Mouse (Mus musculus) urinary bladder, adult 2 months (tissue): ENCODE measurements at regions not wholly inside any gene's neighbourhood (a gene's known extent, or its start where the extent isn't known, plus 50 kb on each side); places are given as distances from the start of the nearest gene placed in this dataset.
A peak's percentile ranks its signal among the peaks of the same experiment; 100 is the strongest.

ENCODE experiments used
- DNase-seq: peaks from one replicate; pipeline ENCODE4 v3.0.0; 2022; ENCODE audit warnings: low spot score

GRCm38 (mm10) chr14:24886164-24886563 lies 399.2 kb downstream of the Rps24 start:
- DNase-seq: no peak

GRCm38 (mm10) chr14:24886896-24887421 lies 400.0 kb downstream of the Rps24 start:
- no peak for DNase-seq

- no peak for DNase-seq
Observed at GRCm38 (mm10) chr14:24890856-24891255, 403.9 kb downstream of the Rps24 start.

- no peak for DNase-seq
Observed at GRCm38 (mm10) chr14:24895196-24895595, 408.3 kb downstream of the Rps24 start.

- no peak for DNase-seq
Observed at GRCm38 (mm10) chr14:24896681-24897080, 409.8 kb downstream of the Rps24 start.

GRCm38 (mm10) chr14:24900501-24901179 lies 413.7 kb downstream of the Rps24 start:
- DNase-seq: no peak

- DNase-seq: no peak
Observed at GRCm38 (mm10) chr14:24901726-24902125, 414.8 kb downstream of the Rps24 start.

GRCm38 (mm10) chr14:24902870-24903269 lies 415.9 kb downstream of the Rps24 start:
- DNase-seq: no peak

- peak; percentile 8 for DNase-seq
Observed at GRCm38 (mm10) chr14:24904712-24905111, 417.8 kb downstream of the Rps24 start.

GRCm38 (mm10) chr14:24906916-24907315 lies 420.0 kb downstream of the Rps24 start:
- DNase-seq: no peak

GRCm38 (mm10) chr14:24908377-24908776 lies 421.5 kb downstream of the Rps24 start:
- no peak for DNase-seq

- no peak for DNase-seq
Observed at GRCm38 (mm10) chr14:24911621-24912020, 424.7 kb downstream of the Rps24 start.

GRCm38 (mm10) chr14:24919056-24919455 lies 432.1 kb downstream of the Rps24 start:
- peak; percentile 7 for DNase-seq

GRCm38 (mm10) chr14:24922006-24922405 lies 435.1 kb downstream of the Rps24 start:
- DNase-seq: no peak

GRCm38 (mm10) chr14:24924561-24924960 lies 437.6 kb downstream of the Rps24 start:
- DNase-seq: no peak

GRCm38 (mm10) chr14:24926086-24927048 lies 439.4 kb downstream of the Rps24 start:
- DNase-seq: no peak

GRCm38 (mm10) chr14:24928726-24929125 lies 441.8 kb downstream of the Rps24 start:
- no peak for DNase-seq

GRCm38 (mm10) chr14:24930251-24930650 lies 443.3 kb downstream of the Rps24 start:
- peak; percentile 13 for DNase-seq

- DNase-seq: peak; percentile 4
Observed at GRCm38 (mm10) chr14:24937876-24938275, 451.0 kb downstream of the Rps24 start.

- DNase-seq: peak; percentile 6
Observed at GRCm38 (mm10) chr14:24939068-24939467, 452.1 kb downstream of the Rps24 start.

- peak; percentile 23 for DNase-seq
Observed at GRCm38 (mm10) chr14:24939476-24940200, 452.7 kb downstream of the Rps24 start.

GRCm38 (mm10) chr14:24945716-24946115 lies 458.8 kb downstream of the Rps24 start:
- DNase-seq: no peak
